Mouse (Mus musculus) myocyte (in vitro differentiated cells): ENCODE results near the gene H2al2b. TPM values are rescaled to one million over a fixed set of nuclear protein-coding genes. Genes with fewer than 3 reads are reported as not detected.
"Not testable (repeated sequence)": the region's sequence is repeated elsewhere in the genome, so short reads cannot be mapped to it uniquely, and the experiment has no call there.

Experiments used
- H3K27me3 ChIP-seq: one replicate; pipeline ENCODE4 v1.6.1; 2011; ENCODE audit not compliant: control insufficient read depth, insufficient read depth, insufficient read length
- H3K36me3 ChIP-seq: one replicate; pipeline ENCODE4 v1.6.1; 2011; ENCODE audit not compliant: control insufficient read depth, insufficient read depth
- H3K4me2 ChIP-seq: one replicate; pipeline ENCODE4 v1.6.1; 2011; ENCODE audit warnings: low read depth, control low read depth
- H3K4me3 ChIP-seq: one replicate; pipeline ENCODE4 v1.5.1; 2011; ENCODE audit warnings: mild to moderate bottlenecking, control low read depth, moderate library complexity
- H3K79me2 ChIP-seq: one replicate; pipeline ENCODE4 v1.6.1; 2011; ENCODE audit not compliant: control insufficient read depth, insufficient read depth
- H3ac ChIP-seq: one replicate; pipeline ENCODE4 v1.6.1; 2011; ENCODE audit not compliant: control insufficient read depth, insufficient read length
- polyA plus RNA-seq: library from polyadenylated mRNA; unstranded; fragments of >200 nt; fragmentation: generic; extraction: Trizol; gene quantifications from one replicate; pipeline ENCODE4 v1.2.1, GENCODE M21; 2012; ENCODE audit warnings: missing spikeins

H2al2b gene
- not detected for polyA plus RNA-seq

DNA sequence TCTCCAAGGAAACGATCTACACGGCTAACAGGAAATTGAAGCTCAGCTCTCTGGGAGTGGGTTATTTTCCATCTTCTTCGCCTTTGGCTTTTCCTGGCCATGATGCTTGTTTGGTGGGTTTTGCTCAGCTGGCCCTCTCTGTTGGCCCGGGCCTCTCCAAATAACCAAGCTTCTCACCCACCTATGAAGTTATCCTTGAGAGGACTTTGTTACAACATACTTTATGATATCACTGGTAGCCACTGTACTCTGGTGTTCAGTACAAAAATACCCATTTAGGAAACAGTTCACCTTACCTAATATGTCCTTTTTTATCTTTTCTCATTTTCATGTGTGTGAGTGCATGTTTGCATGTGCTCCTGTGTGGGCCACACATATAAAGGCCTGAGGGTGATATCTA lies at the start of gene H2al2b:
TSS of gene H2al2b (minus strand) at position 101 of the 400 bp plus-strand sequence.
- H3K79me2 ChIP-seq, H3K36me3 ChIP-seq, H3K27me3 ChIP-seq, H3K4me3 ChIP-seq, H3ac ChIP-seq, H3K4me2 ChIP-seq: not testable (repeated sequence)

Other genes starting within 250 kb of the H2al2b start
- gene H2al2c, start 121.6 kb downstream of the H2al2b start, polyA plus RNA-seq, result not detected
- not detected for gene Sry, start 57.0 kb downstream of the H2al2b start, polyA plus RNA-seq
- not detected for gene Gm4064, start 75.5 kb upstream of the H2al2b start, polyA plus RNA-seq
- gene Rbmy, start 110.0 kb upstream of the H2al2b start, polyA plus RNA-seq, result not detected
- gene Gm10256, start 110.0 kb upstream of the H2al2b start, polyA plus RNA-seq, result not detected
- not detected for gene Gm10352, start 180.3 kb upstream of the H2al2b start, polyA plus RNA-seq
- gene Gm29289, start 211.9 kb upstream of the H2al2b start, polyA plus RNA-seq, result not detected